Mouse (Mus musculus) E14TG2a.4 (cell line): ENCODE measurements around the gene 9630041A04Rik.

ENCODE experiments used
- CTCF ChIP-seq: conservative IDR thresholded peaks from 2 replicates; pipeline ENCODE4 v1.5.1; 2014; ENCODE audit warnings: low read length
- NANOG ChIP-seq: IDR thresholded peaks from 2 replicates; pipeline ENCODE4 v1.6.1; 2014; ENCODE audit warnings: borderline replicate concordance, low read length, mixed read lengths

- TF ChIP-seq CTCF (no peak), NANOG (no peak)
Observed at GRCm38 (mm10) chr9:101971806-101972205, 110.2 kb downstream of the 9630041A04Rik start.
